Mouse (Mus musculus): Measurements from ENCODE around the gene Sgcb.

Gene Sgcb

DNA sequence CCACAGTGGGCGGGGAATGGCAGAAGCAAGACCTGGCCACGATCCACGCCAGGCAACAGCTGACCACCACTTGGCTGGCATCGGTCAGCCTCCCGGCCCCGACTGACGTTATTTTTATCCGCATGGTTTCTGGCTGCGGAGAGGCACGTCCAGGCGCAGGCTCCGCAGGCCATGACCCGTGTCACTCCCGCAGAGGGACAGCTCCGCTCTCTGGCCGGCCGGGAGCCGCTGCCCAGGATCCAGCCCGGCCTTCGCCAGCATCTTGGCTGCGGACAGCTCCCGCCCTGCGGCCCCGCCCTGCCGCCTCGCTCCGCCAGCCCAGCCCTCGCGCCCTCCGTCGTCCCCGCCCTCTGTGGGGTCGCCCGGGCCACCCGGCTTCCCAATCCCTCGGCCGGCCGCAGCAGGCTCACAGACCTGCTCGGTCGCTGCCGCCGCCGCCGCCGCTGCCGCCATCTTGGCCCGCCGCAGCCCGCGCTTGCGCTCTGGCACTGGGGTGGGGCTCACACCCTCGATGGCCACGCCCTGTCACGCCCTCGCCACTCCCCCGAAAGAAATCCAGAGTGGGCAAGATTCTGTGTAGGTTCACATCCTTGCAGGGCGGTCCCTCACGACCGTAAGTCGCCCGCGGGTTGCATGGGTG lies at the start of gene Sgcb:
TSS of gene Sgcb (minus strand) at position 530 of the 640 bp plus-strand sequence.
- in situ Hi-C loops (cut with MboI, MseI): no loop called here

DNA sequence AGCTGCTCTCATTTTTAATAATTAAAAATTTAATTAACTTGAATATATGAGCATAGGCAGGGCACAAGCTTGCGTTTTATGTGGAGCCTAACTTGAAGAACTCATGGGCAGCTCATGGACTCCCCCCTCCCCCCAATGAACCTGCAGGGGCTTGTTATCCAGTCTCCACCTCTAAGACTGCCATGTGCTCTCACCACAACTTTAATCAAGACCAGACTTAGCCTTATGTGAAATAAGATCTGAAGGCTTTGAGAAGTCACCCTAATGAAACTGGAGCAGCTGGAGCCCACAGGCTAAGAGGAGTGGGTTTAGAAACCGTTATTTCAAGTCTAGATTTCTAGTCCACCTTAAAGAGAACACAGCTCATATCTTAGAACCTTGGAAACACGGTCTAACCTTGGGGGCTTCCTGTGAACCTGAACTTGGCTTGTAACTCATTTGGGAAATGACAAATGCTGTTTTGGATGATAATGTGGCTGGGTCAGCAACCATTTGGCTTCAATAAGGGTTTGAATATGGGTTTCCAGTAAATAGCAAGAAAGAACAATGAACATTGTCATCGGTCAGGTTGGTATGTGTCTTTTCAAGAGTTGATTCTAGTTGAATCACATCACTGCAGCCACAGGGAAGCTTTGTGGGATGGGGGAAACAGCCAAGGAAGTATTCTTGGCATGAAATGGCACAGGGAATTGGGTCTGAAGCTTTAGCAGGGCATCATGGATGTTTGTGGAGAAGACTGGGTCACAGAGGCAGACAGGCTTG lies 46.8 kb upstream of the Sgcb start:
- in situ Hi-C loops (cut with MboI, MseI): no loop called here

GRCm38 (mm10) chr5:73693778-73694177 lies 46.2 kb upstream of the Sgcb start:
- in situ Hi-C loops (cut with MboI, MseI): no loop called here

GRCm38 (mm10) chr5:73691723-73692520 lies 44.3 kb upstream of the Sgcb start:
- in situ Hi-C loops (cut with MboI, MseI): no loop called here

DNA sequence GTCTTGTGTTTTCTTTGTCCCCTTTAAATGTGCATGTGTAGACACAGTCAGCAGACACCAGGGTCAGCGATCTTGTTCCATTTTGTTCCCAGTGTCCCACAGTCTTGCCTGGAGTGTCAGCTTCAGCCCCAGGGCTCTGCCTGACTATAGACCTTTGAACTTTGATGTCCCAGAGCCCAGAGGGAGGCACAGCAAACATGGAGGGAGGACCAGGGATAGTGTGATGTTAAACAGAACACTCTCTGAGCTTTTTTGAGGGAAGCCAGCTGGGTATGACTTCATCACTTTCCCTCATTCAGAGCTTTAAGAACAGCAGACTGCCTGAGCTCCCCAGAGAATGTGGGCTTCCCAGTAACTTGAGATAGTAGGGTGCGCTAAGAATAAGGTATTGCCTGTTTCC lies 42.6 kb upstream of the Sgcb start:
- in situ Hi-C loops (cut with MboI, MseI): no loop called here

- in situ Hi-C loops (cut with MboI, MseI): no loop called here
Measured at GRCm38 (mm10) chr5:73688576-73688975, 41.0 kb upstream of the Sgcb start.

- in situ Hi-C loops (cut with MboI, MseI): no loop called here
Measured at GRCm38 (mm10) chr5:73686149-73686548, 38.6 kb upstream of the Sgcb start.

DNA sequence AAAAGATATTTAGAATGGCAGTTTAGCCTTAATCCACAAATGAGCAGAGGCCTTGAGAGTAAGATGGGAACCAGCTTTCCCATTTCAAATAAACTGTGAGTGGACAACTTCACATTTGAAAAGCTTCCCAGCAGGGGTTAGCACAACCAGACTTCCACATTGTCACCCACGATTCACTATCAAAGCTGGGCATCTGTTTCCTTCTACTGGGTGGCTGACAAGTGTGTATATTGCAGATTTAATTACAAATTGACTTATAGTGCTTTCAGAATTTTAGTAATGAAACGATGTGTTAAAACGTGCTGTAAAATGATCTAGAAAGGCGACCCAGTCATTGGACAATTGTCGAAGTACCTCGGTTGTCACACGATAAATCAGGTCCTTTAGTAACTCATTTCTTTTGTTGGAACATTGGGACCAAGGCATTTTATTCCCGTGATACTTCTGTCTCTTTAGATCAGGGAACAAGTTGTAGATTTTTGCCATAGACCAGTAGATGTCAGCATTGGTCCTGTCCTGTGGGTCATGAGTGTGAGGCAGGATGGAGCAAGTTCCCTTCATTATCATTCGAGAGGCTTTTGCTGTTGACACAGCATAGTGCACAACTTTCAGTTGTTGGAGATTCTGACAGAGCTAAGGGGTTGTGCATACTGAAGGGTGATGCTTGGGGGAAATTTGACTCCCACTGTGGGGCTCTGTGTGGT lies 36.3 kb upstream of the Sgcb start:
- in situ Hi-C loops (cut with MboI, MseI): no loop called here

DNA sequence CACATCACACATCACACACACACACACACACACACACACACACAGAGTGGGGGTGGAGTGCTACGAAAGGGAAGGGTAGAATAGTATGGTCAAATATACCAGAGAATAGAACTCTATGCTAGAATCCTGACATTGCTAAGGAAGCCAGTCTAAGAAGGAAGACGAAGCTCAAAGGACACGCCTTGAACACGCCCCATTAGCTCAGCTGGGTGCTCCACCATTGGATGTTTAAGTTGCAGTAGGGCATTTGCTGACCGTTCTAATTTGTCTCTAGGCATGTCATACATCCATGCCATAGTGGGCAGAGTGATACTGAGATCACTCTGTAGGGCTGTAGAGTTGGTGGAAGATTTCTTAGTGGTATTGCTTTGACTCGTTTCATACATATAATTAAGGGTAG lies 35.6 kb upstream of the Sgcb start:
- in situ Hi-C loops (cut with MboI, MseI): no loop called here

- in situ Hi-C loops (cut with MboI, MseI): no loop called here
Measured at GRCm38 (mm10) chr5:73676626-73677025, 29.0 kb upstream of the Sgcb start.

DNA sequence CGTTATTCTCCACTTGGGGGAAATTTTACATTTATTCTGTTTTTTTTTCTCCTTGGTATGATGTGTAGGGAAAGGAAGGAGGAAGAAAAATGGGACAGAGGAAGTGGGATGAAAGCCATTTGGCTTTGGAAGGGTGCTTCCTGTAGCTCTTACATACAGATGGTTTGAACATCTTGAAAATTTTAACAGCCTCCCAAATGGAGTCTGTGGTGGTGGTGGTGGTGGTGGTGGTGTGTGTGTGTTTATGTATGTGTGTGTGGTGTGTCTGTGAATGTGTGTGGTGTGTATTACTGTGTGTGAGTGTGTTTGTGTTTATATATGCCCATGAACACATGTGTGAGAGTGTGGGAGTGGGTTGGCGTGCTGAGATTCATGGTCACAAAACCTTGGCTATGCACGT lies 28.0 kb upstream of the Sgcb start:
- in situ Hi-C loops (cut with MboI, MseI): no loop called here

GRCm38 (mm10) chr5:73669386-73669785 lies 21.8 kb upstream of the Sgcb start:
- in situ Hi-C loops (cut with MboI, MseI): no loop called here

DNA sequence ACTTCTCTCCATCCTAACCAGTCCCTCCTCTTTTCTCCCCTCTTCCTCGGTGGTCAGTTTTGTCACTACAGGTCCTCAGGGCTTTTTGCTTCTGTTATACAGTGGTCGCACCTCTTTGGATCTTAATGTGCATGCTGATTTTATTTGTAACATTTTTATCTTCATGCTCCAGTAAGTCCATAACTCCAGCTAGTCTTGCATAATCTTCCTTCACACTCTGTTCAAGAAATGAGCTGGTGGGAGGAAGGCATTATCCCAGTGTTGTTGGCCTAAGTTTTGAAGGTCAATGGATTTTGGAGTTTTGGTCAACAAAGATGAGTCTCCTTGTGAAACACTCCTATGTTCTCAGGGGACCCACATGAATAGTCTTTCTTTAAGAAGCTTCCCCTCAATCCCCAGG lies 20.3 kb upstream of the Sgcb start:
- in situ Hi-C loops (cut with MboI, MseI): no loop called here

DNA sequence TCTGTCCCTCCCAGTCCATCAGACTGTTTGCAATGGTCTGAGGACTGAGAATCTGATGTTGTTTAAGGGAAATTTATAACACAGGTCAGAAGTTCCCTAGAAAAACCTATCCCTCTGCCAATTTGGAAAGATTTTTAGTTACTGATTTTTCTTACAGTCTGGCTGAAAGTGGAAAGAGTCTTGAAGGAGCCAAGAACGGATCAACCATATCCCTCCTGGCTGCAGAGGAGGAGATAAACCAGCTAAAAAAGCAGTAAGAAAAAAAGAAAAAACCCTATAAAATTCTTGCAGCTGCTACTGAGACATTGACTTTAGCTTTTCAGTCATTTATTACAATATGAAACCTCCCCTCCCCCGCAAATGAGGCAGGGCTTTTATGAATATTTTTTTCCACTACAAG lies 19.1 kb upstream of the Sgcb start:
- in situ Hi-C loops (cut with MboI, MseI): no loop called here

- in situ Hi-C loops (cut with MboI, MseI): no loop called here
Measured at GRCm38 (mm10) chr5:73651855-73652201, 4.2 kb upstream of the Sgcb start.

- in situ Hi-C loops (cut with MboI, MseI): no loop called here
Measured at GRCm38 (mm10) chr5:73651061-73651854, 3.7 kb upstream of the Sgcb start, which contains the start of gene Spata18. TSS of gene Spata18 (plus strand) at chr5:73651379.

DNA sequence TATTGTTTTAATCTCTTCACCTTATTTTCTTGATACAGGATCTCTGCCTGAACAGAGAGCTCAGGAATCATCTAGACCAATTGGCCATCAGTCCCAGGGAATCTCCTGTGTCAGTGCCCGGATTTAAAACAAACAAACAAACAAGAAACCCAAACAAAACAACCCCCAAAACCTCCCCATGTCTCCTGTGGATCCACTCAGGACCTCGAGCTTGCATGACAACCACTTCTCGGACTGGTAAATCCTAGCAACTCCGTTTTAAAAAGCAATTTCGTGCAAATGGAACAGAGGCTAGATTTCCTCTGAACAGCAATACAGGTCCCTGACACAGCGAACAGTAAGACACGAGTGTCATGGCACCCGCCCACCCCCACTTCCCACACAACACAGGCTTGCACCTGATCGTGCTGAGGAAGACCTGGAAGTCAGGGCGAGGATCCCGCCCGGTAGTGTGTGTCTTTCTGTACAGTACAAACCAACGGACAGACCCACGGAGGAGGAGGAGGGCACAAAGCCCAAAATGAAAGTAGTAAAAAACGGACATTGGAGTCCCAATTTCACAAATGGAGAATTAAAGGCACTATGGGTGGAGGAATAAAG lies 2.9 kb upstream of the Sgcb start:
- in situ Hi-C loops (cut with MboI, MseI): no loop called here

DNA sequence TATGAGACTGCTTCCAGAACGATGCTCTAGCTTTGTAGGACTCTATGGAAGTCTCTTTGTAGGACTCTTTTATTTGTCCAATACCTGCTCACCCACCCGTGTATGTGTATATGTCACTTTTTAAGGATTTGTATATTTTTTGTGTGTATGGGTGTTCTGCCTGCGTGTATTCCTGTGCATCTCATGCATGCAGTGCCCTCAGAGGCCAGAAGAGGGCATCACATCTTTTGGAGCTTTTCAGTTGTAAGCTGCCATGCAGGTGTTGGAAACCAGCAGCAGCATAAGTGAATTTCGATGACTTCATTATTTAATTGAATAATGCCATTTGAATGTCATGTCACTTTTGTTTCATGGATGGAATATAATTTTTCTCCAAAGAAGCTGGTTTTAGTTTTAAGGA lies 5.5 kb downstream of the Sgcb start:
- in situ Hi-C loops (cut with MboI, MseI): no loop called here

- in situ Hi-C loops (cut with MboI, MseI): no loop called here
Measured at GRCm38 (mm10) chr5:73641058-73641457, 6.5 kb downstream of the Sgcb start.

DNA sequence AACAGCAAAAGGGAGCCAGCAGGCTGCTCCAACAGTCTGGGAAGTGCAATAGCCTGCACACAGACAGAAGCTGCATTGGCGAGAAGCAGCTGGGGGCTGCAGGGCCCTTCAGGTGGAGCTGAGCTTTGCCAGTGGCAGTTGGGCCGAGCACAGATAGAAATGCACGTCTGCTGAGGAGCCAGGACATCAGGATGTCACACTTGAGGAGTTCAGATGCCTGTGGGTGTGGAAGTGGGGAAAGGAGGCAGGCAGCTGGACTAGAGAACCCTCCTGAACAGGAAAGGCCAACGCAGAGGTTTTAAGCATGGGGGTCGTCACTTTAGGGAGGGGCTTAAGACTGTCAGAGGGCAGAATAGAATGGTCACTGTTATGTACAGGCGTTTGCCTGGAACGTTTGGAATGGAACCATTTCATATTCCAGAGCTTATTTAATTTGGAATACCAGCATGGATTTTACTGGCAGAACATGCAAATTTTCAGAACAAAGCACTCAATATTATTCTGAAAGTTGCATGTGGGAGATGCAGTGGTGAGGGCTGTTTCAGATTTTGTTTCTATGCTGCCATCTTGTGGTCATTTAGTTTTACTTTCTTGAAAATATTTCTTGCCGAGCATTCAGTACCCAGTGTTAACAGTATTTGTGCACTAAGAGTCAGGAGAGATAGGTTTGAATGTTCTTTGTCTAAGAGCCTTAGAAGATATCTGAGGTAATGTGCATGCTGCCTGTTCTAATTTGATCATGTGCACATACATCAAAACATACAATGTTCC lies 10.1 kb downstream of the Sgcb start:
- in situ Hi-C loops (cut with MboI, MseI): loop anchor here (5.0 kb wide), 2 partner anchors 95 to 205 kb away; no protein-coding TSS in a partner anchor
